Mouse (Mus musculus) small intestine, adult 2 months (tissue): ENCODE measurements around the gene Tfb1m. TPM values are rescaled to one million over a fixed set of nuclear protein-coding genes. Genes with fewer than 3 reads are reported as not detected.

Experiments used
- H3K27ac ChIP-seq: fragments of 200-500 bp; 2 replicates; pipeline ENCODE4 v1.5.1; 2012; ENCODE audit warnings: low read depth, low read length, control low read depth, inconsistent platforms; ENCODE audit not compliant: insufficient read depth
- H3K27me3 ChIP-seq: fragments of 200-500 bp; 2 replicates; pipeline ENCODE4 v1.6.1; 2012; ENCODE audit warnings: mild to moderate bottlenecking, moderate library complexity, low read length, inconsistent platforms; ENCODE audit not compliant: control insufficient read depth, insufficient read depth
- H3K36me3 ChIP-seq: fragments of 200-500 bp; 2 replicates; pipeline ENCODE4 v1.6.1; 2012; ENCODE audit warnings: mild to moderate bottlenecking, low read length, control low read depth, inconsistent platforms; ENCODE audit not compliant: control insufficient read depth, insufficient read depth
- H3K4me1 ChIP-seq: fragments of 200-500 bp; 2 replicates; pipeline ENCODE4 v1.6.1; 2012; ENCODE audit warnings: low read length, inconsistent platforms, mixed read lengths; ENCODE audit not compliant: control insufficient read depth, insufficient read depth, insufficient read length
- H3K4me3 ChIP-seq: fragments of 200-500 bp; 2 replicates; pipeline ENCODE4 v1.5.1; 2012; ENCODE audit warnings: low read depth, mild to moderate bottlenecking, control low read depth, inconsistent platforms, low read length, moderate library complexity
- CTCF ChIP-seq: fragments of 200-500 bp; IDR thresholded peaks from 2 replicates; pipeline ENCODE4 v1.5.1; 2012; ENCODE audit warnings: low read depth, mild to moderate bottlenecking, control low read depth, inconsistent platforms, low read length, moderate library complexity, mixed read lengths; ENCODE audit not compliant: insufficient replicate concordance, insufficient read length; ENCODE audit errors: extremely low read depth
- POLR2A ChIP-seq: fragments of 200-500 bp; IDR thresholded peaks from 2 replicates; pipeline ENCODE4 v1.6.1; 2012; ENCODE audit warnings: low read depth, mild to moderate bottlenecking, control low read depth, inconsistent platforms, low read length, moderate library complexity
- WGBS: fragments of 180-500 bp; shearing (Covaris S2); methylation state at CpG from one replicate; pipeline ENCODE4 v1.1.7; 2018; 5-methylcytosine and 5-hydroxymethylcytosine counted together
- polyA plus RNA-seq: library from polyadenylated mRNA; depleted of rRNA; stranded (reverse); fragments of >200 nt; gene quantifications from 2 replicates; pipeline ENCODE4 v1.2.3, GENCODE M21; 2012

Tfb1m gene
- polyA plus RNA-seq, 1 experiment = 0.34 TPM

DNA sequence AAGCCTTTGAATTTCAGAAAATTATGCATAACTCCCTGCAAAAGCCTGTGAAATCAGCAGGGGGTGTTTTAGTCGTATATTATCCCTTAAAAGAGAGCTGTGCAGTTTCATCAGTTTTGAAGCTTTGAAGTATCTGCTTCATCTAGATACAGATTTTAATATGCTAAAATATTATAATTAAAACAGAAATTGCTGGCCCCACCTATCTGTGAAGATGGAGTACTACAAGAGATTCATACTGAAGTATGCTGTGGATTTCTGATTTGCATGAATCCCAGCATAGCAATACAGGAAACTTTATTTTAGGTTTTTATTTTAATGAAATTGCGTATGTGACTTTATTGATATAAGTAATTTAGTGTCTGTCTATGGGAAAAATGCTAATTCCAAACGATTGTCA lies 3.0 kb upstream of the Tfb1m start:
- TF ChIP-seq POLR2A (no peak), CTCF (no peak)

DNA sequence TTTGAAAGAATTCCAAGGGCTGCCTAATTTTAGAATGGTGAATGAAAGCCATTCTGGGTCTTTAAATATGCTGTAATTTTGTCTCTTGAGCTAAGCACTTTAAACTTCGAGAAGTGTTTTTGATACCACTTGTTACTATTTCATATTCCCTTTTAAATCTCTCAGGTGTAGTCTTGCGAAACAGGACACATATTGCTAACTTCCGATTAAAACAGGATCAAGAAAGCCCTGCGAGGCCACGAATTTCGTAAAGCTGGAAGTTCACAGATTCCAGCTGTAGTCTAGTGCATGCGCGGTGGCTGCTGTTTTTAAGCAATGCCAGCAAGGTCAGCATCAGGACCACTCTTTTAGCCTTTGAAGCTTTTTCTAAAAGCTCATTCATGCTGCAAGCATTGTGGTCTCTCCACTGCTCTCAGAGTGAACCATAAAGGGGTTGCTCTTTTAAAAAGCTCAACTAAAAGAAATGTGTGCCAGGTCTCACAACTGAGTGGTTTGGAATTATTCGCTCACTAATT lies 832 bp upstream of the Tfb1m start:
- H3K4me1 ChIP-seq = peaks cover 4% of the 10 kb centered on the region; the same call in 1 of the 2 replicates
- H3K4me3 ChIP-seq = no peak overlapping the region
- no peaks in the 10 kb centered on the region; the same call in 1 of the 2 replicates for H3K36me3 ChIP-seq
- no peak for TF ChIP-seq CTCF
- TF ChIP-seq POLR2A = no peak
- 72% methylated on average over 9 of the region's 9 CpGs for WGBS
- H3K27me3 ChIP-seq = no peaks in the 10 kb centered on the region
- peak overlapping the region; percentile 60 for H3K27ac ChIP-seq

More for the DNA sequence above, 3.0 kb upstream of the Tfb1m start:
- Histone ChIP-seq H3K4me3 (no peak overlapping the region), H3K27ac (no peak overlapping the region), H3K27me3 (no peaks in the 10 kb centered on the region), H3K36me3 (no peaks in the 10 kb centered on the region), H3K4me1 (peaks cover 4% of the 10 kb centered on the region; the same call in 1 of the 2 replicates)
- WGBS = 64% methylated on average over 3 of the region's 3 CpGs

- Histone ChIP-seq H3K27ac (no peak overlapping the region), H3K4me1 (peaks cover 4% of the 10 kb centered on the region; the same call in 1 of the 2 replicates), H3K36me3 (peaks cover 3% of the 10 kb centered on the region; the same call in 1 of the 2 replicates), H3K27me3 (no peaks in the 10 kb centered on the region), H3K4me3 (no peak overlapping the region)
- 26% methylated on average over 1 of the region's 1 CpGs for WGBS
- TF ChIP-seq CTCF (no peak), POLR2A (no peak)
Measured at GRCm38 (mm10) chr17:3556251-3556650, 1.3 kb downstream of the Tfb1m start.

GRCm38 (mm10) chr17:3547725-3548124 lies 9.9 kb downstream of the Tfb1m start:
- H3K36me3 ChIP-seq = peaks cover 3% of the 10 kb centered on the region; the same call in 1 of the 2 replicates
- WGBS = 79% methylated on average over 7 of the region's 7 CpGs
- no peak overlapping the region for H3K27ac ChIP-seq
- no peaks in the 10 kb centered on the region for H3K27me3 ChIP-seq
- H3K4me1 ChIP-seq = no peaks in the 10 kb centered on the region
- TF ChIP-seq POLR2A (no peak), CTCF (no peak)
- H3K4me3 ChIP-seq = no peak overlapping the region

DNA sequence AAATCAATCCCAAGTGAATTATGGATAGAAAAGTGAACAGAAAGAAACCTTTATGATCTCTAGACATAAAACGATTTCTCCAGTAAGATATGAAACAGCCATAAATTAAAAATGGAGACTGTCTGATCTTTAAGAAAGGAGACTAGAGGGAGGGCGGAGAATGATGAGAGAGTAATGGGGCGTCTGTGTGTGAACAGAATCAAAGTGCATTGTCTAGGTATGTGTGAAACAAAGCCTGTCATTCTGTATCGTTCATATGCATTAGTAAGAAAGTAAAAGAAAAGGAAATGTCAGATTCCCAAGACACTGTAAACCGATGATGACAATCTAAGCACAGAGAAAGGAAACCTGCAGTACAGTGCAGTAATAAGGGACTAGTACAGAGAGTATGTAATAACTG lies 16.5 kb downstream of the Tfb1m start:
- peaks cover 8% of the 10 kb centered on the region; the same call in 1 of the 2 replicates for H3K36me3 ChIP-seq
- H3K27me3 ChIP-seq = no peaks in the 10 kb centered on the region
- H3K4me1 ChIP-seq = no peaks in the 10 kb centered on the region
- WGBS = 71% methylated on average over 5 of the region's 5 CpGs
- no peak for TF ChIP-seq POLR2A
- no peak for TF ChIP-seq CTCF
- no peak overlapping the region for H3K27ac ChIP-seq
- H3K4me3 ChIP-seq = no peak overlapping the region

- Histone ChIP-seq H3K4me3 (no peak overlapping the region), H3K36me3 (peaks cover 10% of the 10 kb centered on the region; the same call in 1 of the 2 replicates), H3K4me1 (no peaks in the 10 kb centered on the region), H3K27ac (no peak overlapping the region), H3K27me3 (no peaks in the 10 kb centered on the region)
- TF ChIP-seq POLR2A = no peak
- no peak for TF ChIP-seq CTCF
- WGBS = 95% methylated on average over 2 of the region's 2 CpGs
Measured at GRCm38 (mm10) chr17:3540304-3540703, 17.3 kb downstream of the Tfb1m start.

GRCm38 (mm10) chr17:3533425-3533824 lies 24.2 kb downstream of the Tfb1m start:
- H3K27ac ChIP-seq = no peak overlapping the region
- peaks cover 9% of the 10 kb centered on the region for H3K36me3 ChIP-seq
- no peaks in the 10 kb centered on the region for H3K27me3 ChIP-seq
- H3K4me1 ChIP-seq = no peaks in the 10 kb centered on the region
- H3K4me3 ChIP-seq = no peak overlapping the region
- WGBS = 57% methylated on average over 1 of the region's 1 CpGs
- TF ChIP-seq POLR2A = no peak
- TF ChIP-seq CTCF = no peak
